Mouse (Mus musculus): Measurements from ENCODE around the gene Galnt7. TPM values are rescaled to one million over a fixed set of nuclear protein-coding genes. Genes with fewer than 3 reads are reported as not detected.

Galnt7 gene
- polyA plus RNA-seq, 1 experiment, result 5.2 TPM

GRCm38 (mm10) chr8:57638925-57639324 lies 13.9 kb downstream of the Galnt7 start:
- H3K4me1 ChIP-seq (ENCODE audit: control insufficient read depth, insufficient read depth, low read length), result no peaks in the 10 kb centered on the region; the same call in 1 of the 2 replicates
- no peak for TF ChIP-seq CTCF (IDR thresholded peaks at IDR 0.05; ENCODE audit: control insufficient read depth, insufficient read depth, low read length)
- no peak for TF ChIP-seq POLR2A (IDR thresholded peaks at IDR 0.05; ENCODE audit: borderline replicate concordance, control insufficient read depth, low read depth, low read length)
- WGBS, result 74% methylated on average over 6 of the region's 6 CpGs
- H3K4me3 ChIP-seq (replicated peaks; ENCODE audit: control insufficient read depth, low read depth, low read length), result no peak overlapping the region
- no peak overlapping the region for H3K27ac ChIP-seq (ENCODE audit: control insufficient read depth, insufficient read depth, low read depth, low read length, poor library complexity)

GRCm38 (mm10) chr8:57637599-57638280 lies 15.1 kb downstream of the Galnt7 start:
- Histone ChIP-seq H3K27ac (ENCODE audit: control insufficient read depth, insufficient read depth, low read depth, low read length, poor library complexity) (no peak overlapping the region), H3K4me3 (replicated peaks; ENCODE audit: control insufficient read depth, low read depth, low read length) (no peak overlapping the region), H3K4me1 (ENCODE audit: control insufficient read depth, insufficient read depth, low read length) (no peaks in the 10 kb centered on the region; the same call in 1 of the 2 replicates)
- TF ChIP-seq CTCF (IDR thresholded peaks at IDR 0.05; ENCODE audit: control insufficient read depth, insufficient read depth, low read length) (no peak), POLR2A (IDR thresholded peaks at IDR 0.05; ENCODE audit: borderline replicate concordance, control insufficient read depth, low read depth, low read length) (no peak)
- 25% methylated on average over 15 of the region's 15 CpGs for WGBS

- TF ChIP-seq CTCF (IDR thresholded peaks at IDR 0.05; ENCODE audit: control insufficient read depth, insufficient read depth, low read length), result no peak
- TF ChIP-seq POLR2A (IDR thresholded peaks at IDR 0.05; ENCODE audit: borderline replicate concordance, control insufficient read depth, low read depth, low read length), result no peak
- WGBS, result 66% methylated on average over 11 of the region's 11 CpGs
- no peak overlapping the region for H3K4me3 ChIP-seq (replicated peaks; ENCODE audit: control insufficient read depth, low read depth, low read length)
These were observed 16.1 kb downstream of the Galnt7 start for GRCm38 (mm10) chr8:57636698-57637097.

GRCm38 (mm10) chr8:57636281-57636680 lies 16.6 kb downstream of the Galnt7 start:
- no peak for TF ChIP-seq CTCF (IDR thresholded peaks at IDR 0.05; ENCODE audit: control insufficient read depth, insufficient read depth, low read length)
- no peak for TF ChIP-seq POLR2A (IDR thresholded peaks at IDR 0.05; ENCODE audit: borderline replicate concordance, control insufficient read depth, low read depth, low read length)
- no peak overlapping the region for H3K27ac ChIP-seq (ENCODE audit: control insufficient read depth, insufficient read depth, low read depth, low read length, poor library complexity)
- 58% methylated on average over 3 of the region's 3 CpGs for WGBS
- H3K4me1 ChIP-seq (ENCODE audit: control insufficient read depth, insufficient read depth, low read length), result no peaks in the 10 kb centered on the region; the same call in 1 of the 2 replicates
- H3K4me3 ChIP-seq (replicated peaks; ENCODE audit: control insufficient read depth, low read depth, low read length), result no peak overlapping the region

More at GRCm38 (mm10) chr8:57636698-57637097, 16.1 kb downstream of the Galnt7 start:
- no peaks in the 10 kb centered on the region; the same call in 1 of the 2 replicates for H3K4me1 ChIP-seq (ENCODE audit: control insufficient read depth, insufficient read depth, low read length)
- no peak overlapping the region for H3K27ac ChIP-seq (ENCODE audit: control insufficient read depth, insufficient read depth, low read depth, low read length, poor library complexity)

- no peak for TF ChIP-seq POLR2A (IDR thresholded peaks at IDR 0.05; ENCODE audit: borderline replicate concordance, control insufficient read depth, low read depth, low read length)
- no peak for TF ChIP-seq CTCF (IDR thresholded peaks at IDR 0.05; ENCODE audit: control insufficient read depth, insufficient read depth, low read length)
- Histone ChIP-seq H3K4me1 (ENCODE audit: control insufficient read depth, insufficient read depth, low read length) (no peaks in the 10 kb centered on the region; the same call in 1 of the 2 replicates), H3K4me3 (replicated peaks; ENCODE audit: control insufficient read depth, low read depth, low read length) (no peak overlapping the region), H3K27ac (ENCODE audit: control insufficient read depth, insufficient read depth, low read depth, low read length, poor library complexity) (no peak overlapping the region)
- WGBS, result 90% methylated on average over 7 of the region's 7 CpGs
These were observed 21.1 kb downstream of the Galnt7 start for GRCm38 (mm10) chr8:57631780-57632179.

GRCm38 (mm10) chr8:57630148-57630547 lies 22.7 kb downstream of the Galnt7 start:
- no peaks in the 10 kb centered on the region; the same call in 1 of the 2 replicates for H3K4me1 ChIP-seq (ENCODE audit: control insufficient read depth, insufficient read depth, low read length)
- WGBS, result 80% methylated on average over 8 of the region's 8 CpGs
- no peak for TF ChIP-seq CTCF (IDR thresholded peaks at IDR 0.05; ENCODE audit: control insufficient read depth, insufficient read depth, low read length)
- TF ChIP-seq POLR2A (IDR thresholded peaks at IDR 0.05; ENCODE audit: borderline replicate concordance, control insufficient read depth, low read depth, low read length), result no peak

GRCm38 (mm10) chr8:57628787-57629664 lies 23.8 kb downstream of the Galnt7 start:
- H3K4me3 ChIP-seq (replicated peaks; ENCODE audit: control insufficient read depth, low read depth, low read length), result no peak overlapping the region
- 72% methylated on average over 6 of the region's 6 CpGs for WGBS
- no peaks in the 10 kb centered on the region; the same call in 1 of the 2 replicates for H3K4me1 ChIP-seq (ENCODE audit: control insufficient read depth, insufficient read depth, low read length)
- no peak for TF ChIP-seq CTCF (IDR thresholded peaks at IDR 0.05; ENCODE audit: control insufficient read depth, insufficient read depth, low read length)
- TF ChIP-seq POLR2A (IDR thresholded peaks at IDR 0.05; ENCODE audit: borderline replicate concordance, control insufficient read depth, low read depth, low read length), result no peak
- no peak overlapping the region for H3K27ac ChIP-seq (ENCODE audit: control insufficient read depth, insufficient read depth, low read depth, low read length, poor library complexity)

More at GRCm38 (mm10) chr8:57630148-57630547, 22.7 kb downstream of the Galnt7 start:
- Histone ChIP-seq H3K4me3 (replicated peaks; ENCODE audit: control insufficient read depth, low read depth, low read length) (no peak overlapping the region), H3K27ac (ENCODE audit: control insufficient read depth, insufficient read depth, low read depth, low read length, poor library complexity) (no peak overlapping the region)
